Mouse (Mus musculus) midbrain, embryonic 12.5 days (tissue): Measurements from ENCODE around the gene 1700012B07Rik. TPM values are rescaled to one million over a fixed set of nuclear protein-coding genes. Genes with fewer than 3 reads are reported as not detected.

Source experiments
- polyA plus RNA-seq: library from polyadenylated mRNA; unstranded; fragments of >200 nt; fragmentation: Nextera tagmentation; extraction: Ambion mirVana; gene quantifications from 2 replicates; pipeline ENCODE4 v1.2.1, GENCODE M21; 2016

Gene 1700012B07Rik
- polyA plus RNA-seq, 1 experiment from 2014 or later, result not detected

Other genes with a start within 250 kb of the 1700012B07Rik start
- gene Wipi1, start 216.1 kb downstream of the 1700012B07Rik start, polyA plus RNA-seq, result 17.8 and 20.1 TPM in 2 replicates
- gene Prkar1a, start 178.6 kb downstream of the 1700012B07Rik start, polyA plus RNA-seq, result 429 and 445 TPM in 2 replicates
- gene Fam20a, start 105.8 kb downstream of the 1700012B07Rik start, polyA plus RNA-seq, result 2.4 and 2.5 TPM in 2 replicates
- gene Abca8b, start 167.8 kb upstream of the 1700012B07Rik start, polyA plus RNA-seq, result 0.56 and 0.66 TPM in 2 replicates